Mouse (Mus musculus): ENCODE measurements around the gene Dgkq.

GRCm38 (mm10) chr5:108707758-108708157 is 38.3 kb upstream of the Dgkq start:
- TF ChIP-seq CTCF (IDR thresholded peaks at IDR 0.05; ENCODE audit: insufficient read depth, low read depth, low read length), result no peak
- TF ChIP-seq POLR2A (IDR thresholded peaks at IDR 0.05; ENCODE audit: insufficient read depth, low read depth, low read length), result no peak
